Mouse (Mus musculus) heart, postnatal 0 days (tissue): ENCODE measurements at regions not wholly inside any gene's neighbourhood (a gene's known extent, or its start where the extent isn't known, plus 50 kb on each side); places are given as distances from the start of the nearest gene placed in this dataset.

Experiments used
- CTCF ChIP-seq: IDR thresholded peaks from 2 replicates; pipeline ENCODE4 v1.5.1; 2016; ENCODE audit warnings: antibody characterized with exemption, control low read depth, low read depth
- EP300 ChIP-seq: IDR thresholded peaks from 2 replicates; pipeline ENCODE4 v1.6.1; 2016; ENCODE audit warnings: antibody characterized with exemption, low read depth

GRCm38 (mm10) chr16:29732889-29733288, 153.8 kb downstream of the Opa1 start:
- no peak for TF ChIP-seq EP300
- no peak for TF ChIP-seq CTCF
